Mouse (Mus musculus): ENCODE measurements around the gene Edrf1. TPM values are rescaled to one million over a fixed set of nuclear protein-coding genes. Genes with fewer than 3 reads are reported as not detected.

The Edrf1 gene
- total RNA-seq, 2 experiments from 2014 or later, result 15.0 to 19.7 TPM

Other genes starting within 250 kb of the Edrf1 start
- gene Tex36, start 35.4 kb upstream of the Edrf1 start, total RNA-seq (2021), result not detected
- gene Mmp21, start 42.5 kb downstream of the Edrf1 start, total RNA-seq (2021), result not detected
- gene Bccip, start 71.8 kb downstream of the Edrf1 start, total RNA-seq (2021), result 10 to 100 TPM; 61.7 to 64.2 TPM
- 10 to 100 TPM; 13.3 to 16.1 TPM for gene Uros, start 72.5 kb downstream of the Edrf1 start, total RNA-seq (2021)
- under 1 TPM in 1 of 2 experiments, not detected in 1; 0.50 TPM for gene Fank1, start 139.3 kb downstream of the Edrf1 start, total RNA-seq (2021)
- gene Dhx32, start 145.2 kb downstream of the Edrf1 start, total RNA-seq (2021), result 10 to 100 TPM; 57.7 to 62.5 TPM

Measured in adrenal gland, postnatal 36 days (tissue).